Mouse (Mus musculus) testis, adult 2 months (tissue): Measurements from ENCODE around the gene Prpf8. TPM values are rescaled to one million over a fixed set of nuclear protein-coding genes. Genes with fewer than 3 reads are reported as not detected.
A peak's percentile ranks its signal among the peaks of the same experiment; 100 is the strongest.
"Not testable (repeated sequence)": the region's sequence is repeated elsewhere in the genome, so short reads cannot be mapped to it uniquely, and the experiment has no call there.

Experiments used
- H3K27ac ChIP-seq: fragments of 200-500 bp; 2 replicates; pipeline ENCODE4 v1.5.1; 2012; ENCODE audit warnings: low read depth, low read length; ENCODE audit not compliant: control insufficient read depth, insufficient read depth
- H3K27me3 ChIP-seq: fragments of 200-500 bp; 2 replicates; pipeline ENCODE4 v1.6.1; 2012; ENCODE audit warnings: mild to moderate bottlenecking, low read length, moderate library complexity; ENCODE audit not compliant: control insufficient read depth, insufficient read depth
- H3K36me3 ChIP-seq: fragments of 200-500 bp; 2 replicates; pipeline ENCODE4 v1.6.1; 2012; ENCODE audit warnings: mild to moderate bottlenecking, low read length; ENCODE audit not compliant: control insufficient read depth, insufficient read depth
- H3K4me1 ChIP-seq: fragments of 200-500 bp; 2 replicates; pipeline ENCODE4 v1.6.1; 2012; ENCODE audit warnings: low read length; ENCODE audit not compliant: control insufficient read depth, insufficient read depth
- H3K4me3 ChIP-seq: fragments of 200-500 bp; 2 replicates; pipeline ENCODE4 v1.5.1; 2012; ENCODE audit warnings: low read depth, mild to moderate bottlenecking, low read length, moderate library complexity, mixed read lengths; ENCODE audit not compliant: control insufficient read depth
- CTCF ChIP-seq: fragments of 200-500 bp; IDR thresholded peaks from 2 replicates; pipeline ENCODE4 v1.5.1; 2012; ENCODE audit warnings: low read depth, mild to moderate bottlenecking, inconsistent platforms, low read length, moderate library complexity; ENCODE audit not compliant: control insufficient read depth, insufficient read depth, insufficient replicate concordance
- POLR2A ChIP-seq: fragments of 200-500 bp; IDR thresholded peaks from 2 replicates; pipeline ENCODE4 v1.6.1; 2012; ENCODE audit warnings: low read depth, mild to moderate bottlenecking, inconsistent platforms, low read length, moderate library complexity; ENCODE audit not compliant: control insufficient read depth
- polyA plus RNA-seq: library from polyadenylated mRNA; depleted of rRNA; stranded (reverse); fragments of >200 nt; gene quantifications from 2 replicates; pipeline ENCODE4 v1.2.3, GENCODE M21; 2012

The Prpf8 gene
- polyA plus RNA-seq, 1 experiment = 48.8 TPM

- Histone ChIP-seq H3K27me3 (no peaks in the 10 kb centered on the region), H3K36me3 (no peaks in the 10 kb centered on the region), H3K4me3 (no peak overlapping the region), H3K27ac (peak overlapping the region; percentile 54), H3K4me1 (peaks cover 21% of the 10 kb centered on the region)
- TF ChIP-seq CTCF (no peak), POLR2A (no peak)
These were observed 31.4 kb upstream of the Prpf8 start for GRCm38 (mm10) chr11:75455041-75455736.

GRCm38 (mm10) chr11:75455971-75456370 lies 30.6 kb upstream of the Prpf8 start:
- peaks cover 26% of the 10 kb centered on the region for H3K4me1 ChIP-seq
- not testable (repeated sequence) for H3K36me3 ChIP-seq, H3K4me3 ChIP-seq, H3K27ac ChIP-seq, H3K27me3 ChIP-seq

- Histone ChIP-seq H3K4me1 (peaks cover 26% of the 10 kb centered on the region), H3K27ac (no peak overlapping the region), H3K27me3 (no peaks in the 10 kb centered on the region), H3K36me3 (no peaks in the 10 kb centered on the region), H3K4me3 (no peak overlapping the region)
- TF ChIP-seq POLR2A (no peak), CTCF (no peak)
These were observed 30.2 kb upstream of the Prpf8 start for GRCm38 (mm10) chr11:75456440-75456871.

GRCm38 (mm10) chr11:75458169-75458568 lies 28.4 kb upstream of the Prpf8 start:
- H3K4me1 ChIP-seq = peaks cover 38% of the 10 kb centered on the region
- TF ChIP-seq POLR2A (no peak), CTCF (no peak; the same call in 1 of the 2 replicates)
- no peaks in the 10 kb centered on the region for H3K27me3 ChIP-seq
- H3K4me3 ChIP-seq = no peak overlapping the region
- H3K27ac ChIP-seq = no peak overlapping the region
- no peaks in the 10 kb centered on the region for H3K36me3 ChIP-seq

- TF ChIP-seq CTCF (no peak), POLR2A (no peak)
- Histone ChIP-seq H3K4me3 (no peak overlapping the region), H3K27ac (no peak overlapping the region)
These were observed 28.0 kb upstream of the Prpf8 start for GRCm38 (mm10) chr11:75458628-75459041.

GRCm38 (mm10) chr11:75459141-75459711 lies 27.4 kb upstream of the Prpf8 start:
- no peak overlapping the region for H3K4me3 ChIP-seq
- H3K27ac ChIP-seq = peak overlapping the region; percentile 95; the same call in 1 of the 2 replicates
- peaks cover 38% of the 10 kb centered on the region for H3K4me1 ChIP-seq

More at GRCm38 (mm10) chr11:75458628-75459041, 28.0 kb upstream of the Prpf8 start:
- no peaks in the 10 kb centered on the region for H3K27me3 ChIP-seq
- peaks cover 42% of the 10 kb centered on the region for H3K4me1 ChIP-seq
- no peaks in the 10 kb centered on the region for H3K36me3 ChIP-seq

GRCm38 (mm10) chr11:75459751-75460102 lies 26.9 kb upstream of the Prpf8 start:
- no peaks in the 10 kb centered on the region for H3K27me3 ChIP-seq
- no peaks in the 10 kb centered on the region for H3K36me3 ChIP-seq
- H3K27ac ChIP-seq = peak overlapping the region; percentile 95
- H3K4me1 ChIP-seq = peaks cover 34% of the 10 kb centered on the region
- peak overlapping the region; percentile 41 for H3K4me3 ChIP-seq
- TF ChIP-seq CTCF (no peak), POLR2A (no peak)

More at GRCm38 (mm10) chr11:75459141-75459711, 27.4 kb upstream of the Prpf8 start:
- no peak for TF ChIP-seq POLR2A
- TF ChIP-seq CTCF = no peak
- Histone ChIP-seq H3K36me3 (no peaks in the 10 kb centered on the region), H3K27me3 (no peaks in the 10 kb centered on the region)
